Mouse (Mus musculus): ENCODE measurements at regions not wholly inside any gene's neighbourhood (a gene's known extent, or its start where the extent isn't known, plus 50 kb on each side); places are given as distances from the start of the nearest gene placed in this dataset.

DNA sequence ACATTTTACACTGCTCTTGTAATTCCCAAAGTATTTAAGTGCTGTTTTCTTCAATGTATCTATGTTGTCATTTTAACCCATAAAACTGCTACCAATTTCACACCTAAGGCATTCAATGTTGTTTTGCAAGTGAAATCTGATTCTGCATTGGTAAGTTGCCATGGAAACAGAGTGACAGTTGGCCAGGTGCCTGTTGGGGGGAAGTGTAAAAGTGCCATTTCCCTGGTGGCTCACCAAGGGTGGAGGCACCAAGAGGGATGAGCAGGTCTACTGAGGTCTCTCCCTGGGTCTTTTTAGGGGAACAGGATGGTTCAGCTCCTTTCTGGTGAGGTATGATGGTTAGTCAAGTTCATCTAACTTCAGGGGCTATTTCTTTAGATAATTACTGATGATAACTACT lies 331.0 kb upstream of the Sox11 start:
- H3K9me3 ChIP-seq (ENCODE audit: control insufficient read depth, low read length): no peaks in the 10 kb centered on the region
- no peaks in the 10 kb centered on the region for H3K36me3 ChIP-seq (ENCODE audit: control insufficient read depth, insufficient read depth, low read length)
- no peak overlapping the region for H3K9ac ChIP-seq (ENCODE audit: low read length)
- ATAC-seq (replicated peaks; ENCODE audit: low FRiP score, low TSS enrichment, low read depth) (no peak), DNase-seq (ENCODE audit: low spot score) (no peak)
- H3K27me3 ChIP-seq (replicated peaks; ENCODE audit: control insufficient read depth, insufficient read depth, low read length): no peaks in the 10 kb centered on the region
- no peaks in the 10 kb centered on the region for H3K4me1 ChIP-seq (replicated peaks; ENCODE audit: control insufficient read depth, insufficient read depth, low read length)
- no peak overlapping the region for H3K4me3 ChIP-seq (ENCODE audit: low read depth, low read length)
- H3K4me2 ChIP-seq (ENCODE audit: low read length): no peak overlapping the region
- H3K27ac ChIP-seq (ENCODE audit: low read depth): no peak overlapping the region

DNA sequence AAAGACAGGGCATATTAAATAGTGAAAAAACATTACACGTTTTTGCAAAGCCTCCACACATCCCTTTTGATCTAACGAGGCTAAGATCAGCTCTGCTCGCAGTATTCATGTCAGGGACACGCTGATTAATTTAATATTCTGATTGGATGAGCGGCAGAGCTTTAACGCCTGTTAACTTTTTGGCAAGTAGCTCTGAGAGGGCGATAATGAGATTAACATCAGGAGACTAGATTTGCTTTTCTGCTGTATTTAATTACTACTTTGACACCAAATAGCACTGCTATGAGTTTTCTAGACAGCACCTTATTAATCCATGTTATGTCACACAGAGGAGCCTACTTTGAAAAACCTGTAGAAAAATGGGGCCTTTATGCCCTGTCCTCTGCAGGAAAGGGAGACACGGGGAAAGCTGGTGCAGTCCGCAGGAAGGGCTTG lies 328.3 kb upstream of the Sox11 start:
- Histone ChIP-seq H3K9me3 (ENCODE audit: control insufficient read depth, low read length) (no peaks in the 10 kb centered on the region), H3K4me2 (ENCODE audit: low read length) (no peak overlapping the region), H3K9ac (ENCODE audit: low read length) (no peak overlapping the region), H3K27ac (ENCODE audit: low read depth) (no peak overlapping the region), H3K27me3 (replicated peaks; ENCODE audit: control insufficient read depth, insufficient read depth, low read length) (no peaks in the 10 kb centered on the region), H3K36me3 (ENCODE audit: control insufficient read depth, insufficient read depth, low read length) (no peaks in the 10 kb centered on the region), H3K4me3 (ENCODE audit: low read depth, low read length) (no peak overlapping the region), H3K4me1 (replicated peaks; ENCODE audit: control insufficient read depth, insufficient read depth, low read length) (no peaks in the 10 kb centered on the region)
- DNase-seq (ENCODE audit: low spot score) (no peak), ATAC-seq (replicated peaks; ENCODE audit: low FRiP score, low TSS enrichment, low read depth) (no peak)
- WGBS: 63% methylated on average over 9 of the region's 9 CpGs

DNA sequence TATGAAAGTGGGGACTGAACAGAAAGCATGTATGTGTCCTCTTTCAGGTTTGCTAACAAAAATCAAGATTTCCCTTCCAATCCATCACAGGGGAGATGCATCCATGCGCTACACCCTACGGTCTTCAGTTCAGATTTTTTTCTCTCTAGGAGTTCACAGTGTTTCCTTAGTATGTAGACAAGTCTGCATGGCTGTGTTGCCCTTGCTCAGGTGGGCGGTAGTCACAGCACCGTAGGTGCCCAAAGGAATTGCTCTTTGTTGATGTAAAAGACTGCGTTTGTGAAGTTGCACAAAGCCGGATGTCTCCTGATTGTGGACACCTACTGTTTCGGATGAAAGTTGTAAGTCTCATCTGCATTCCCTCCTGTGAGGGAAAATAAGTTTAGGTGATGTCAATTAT lies 327.8 kb upstream of the Sox11 start:
- DNase-seq (ENCODE audit: low spot score): no peak

DNA sequence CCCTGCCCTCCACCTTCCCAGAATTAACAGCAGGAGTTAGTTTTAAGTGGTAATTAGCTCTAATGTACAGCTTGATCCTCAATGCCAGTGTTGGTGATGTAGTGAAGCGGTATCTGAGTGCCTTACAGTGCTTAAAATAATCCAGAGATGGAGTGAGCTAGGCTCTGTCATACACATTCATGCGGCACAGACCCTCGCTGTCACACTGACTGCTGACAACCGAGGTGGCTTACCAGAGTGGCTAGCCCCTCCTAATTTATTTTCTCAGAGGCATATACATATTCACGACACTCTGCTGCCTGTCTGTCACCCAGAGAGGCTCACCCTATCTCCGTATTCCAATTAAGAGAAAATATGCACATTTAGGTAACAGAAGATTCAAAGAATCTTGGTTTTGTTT lies 327.2 kb upstream of the Sox11 start:
- DNase-seq (ENCODE audit: low spot score): no peak
- H3K4me1 ChIP-seq (replicated peaks; ENCODE audit: control insufficient read depth, insufficient read depth, low read length): no peaks in the 10 kb centered on the region
- no peaks in the 10 kb centered on the region for H3K9me3 ChIP-seq (ENCODE audit: control insufficient read depth, low read length)
- no peaks in the 10 kb centered on the region for H3K27me3 ChIP-seq (replicated peaks; ENCODE audit: control insufficient read depth, insufficient read depth, low read length)
- H3K36me3 ChIP-seq (ENCODE audit: control insufficient read depth, insufficient read depth, low read length): no peaks in the 10 kb centered on the region
- WGBS: 82% methylated on average over 6 of the region's 6 CpGs
- ATAC-seq (replicated peaks; ENCODE audit: low FRiP score, low TSS enrichment, low read depth): no peak
- no peak overlapping the region for H3K4me2 ChIP-seq (ENCODE audit: low read length)
- no peak overlapping the region for H3K27ac ChIP-seq (ENCODE audit: low read depth)
- H3K4me3 ChIP-seq (ENCODE audit: low read depth, low read length): no peak overlapping the region
- H3K9ac ChIP-seq (ENCODE audit: low read length): no peak overlapping the region

More for the DNA sequence above, 327.8 kb upstream of the Sox11 start:
- H3K9ac ChIP-seq (ENCODE audit: low read length): no peak overlapping the region
- WGBS: 71% methylated on average over 7 of the region's 7 CpGs
- H3K36me3 ChIP-seq (ENCODE audit: control insufficient read depth, insufficient read depth, low read length): no peaks in the 10 kb centered on the region
- H3K27ac ChIP-seq (ENCODE audit: low read depth): no peak overlapping the region
- no peaks in the 10 kb centered on the region for H3K9me3 ChIP-seq (ENCODE audit: control insufficient read depth, low read length)
- no peak for ATAC-seq (replicated peaks; ENCODE audit: low FRiP score, low TSS enrichment, low read depth)
- H3K4me2 ChIP-seq (ENCODE audit: low read length): no peak overlapping the region
- H3K4me3 ChIP-seq (ENCODE audit: low read depth, low read length): no peak overlapping the region
- H3K4me1 ChIP-seq (replicated peaks; ENCODE audit: control insufficient read depth, insufficient read depth, low read length): no peaks in the 10 kb centered on the region
- no peaks in the 10 kb centered on the region for H3K27me3 ChIP-seq (replicated peaks; ENCODE audit: control insufficient read depth, insufficient read depth, low read length)

DNA sequence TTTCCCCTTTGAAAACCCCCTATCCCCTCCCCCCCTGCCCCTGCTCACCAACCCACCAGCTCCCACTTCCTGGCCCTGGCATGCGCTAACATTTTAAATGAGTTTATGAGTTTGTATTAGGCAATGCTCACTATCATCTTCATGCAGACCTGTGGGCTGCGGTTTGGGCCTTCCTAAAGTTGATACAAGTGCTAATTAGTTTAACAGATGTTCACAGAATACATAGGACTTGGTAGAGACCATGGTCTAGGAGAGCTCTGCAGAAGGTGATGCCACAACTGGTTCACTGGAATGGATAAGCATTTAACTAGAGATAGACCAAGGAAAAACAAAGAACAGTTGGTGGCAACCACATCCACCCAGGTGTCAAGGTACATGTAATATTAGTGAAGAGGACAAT lies 324.1 kb upstream of the Sox11 start:
- Histone ChIP-seq H3K4me1 (replicated peaks; ENCODE audit: control insufficient read depth, insufficient read depth, low read length) (no peaks in the 10 kb centered on the region), H3K4me3 (ENCODE audit: low read depth, low read length) (no peak overlapping the region), H3K27me3 (replicated peaks; ENCODE audit: control insufficient read depth, insufficient read depth, low read length) (no peaks in the 10 kb centered on the region), H3K9me3 (ENCODE audit: control insufficient read depth, low read length) (no peaks in the 10 kb centered on the region), H3K27ac (ENCODE audit: low read depth) (no peak overlapping the region), H3K36me3 (ENCODE audit: control insufficient read depth, insufficient read depth, low read length) (no peaks in the 10 kb centered on the region), H3K4me2 (ENCODE audit: low read length) (no peak overlapping the region), H3K9ac (ENCODE audit: low read length) (no peak overlapping the region)
- 65% methylated on average over 2 of the region's 2 CpGs for WGBS
- DNase-seq (ENCODE audit: low spot score): no peak
- ATAC-seq (replicated peaks; ENCODE audit: low FRiP score, low TSS enrichment, low read depth): no peak

DNA sequence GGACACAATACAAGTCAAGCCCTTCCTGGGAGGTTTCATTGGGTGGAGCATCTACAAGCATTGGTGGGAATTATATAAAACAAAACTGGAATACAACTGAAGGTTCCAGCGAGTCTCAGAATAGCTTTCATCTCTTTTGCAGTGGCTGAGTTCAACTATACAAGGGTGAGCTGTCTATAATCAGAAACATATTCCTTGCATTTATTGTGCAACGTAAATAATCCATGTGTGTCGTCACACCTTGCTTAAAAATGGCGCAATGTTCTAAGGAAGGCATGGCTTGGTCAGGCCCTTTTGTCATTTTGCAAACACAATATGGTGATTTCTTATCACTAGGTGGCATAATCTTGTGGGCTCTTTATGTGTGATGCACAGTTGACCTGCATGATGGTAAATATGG lies 320.8 kb upstream of the Sox11 start:
- no peaks in the 10 kb centered on the region for H3K36me3 ChIP-seq (ENCODE audit: control insufficient read depth, insufficient read depth, low read length)
- H3K27ac ChIP-seq (ENCODE audit: low read depth): no peak overlapping the region
- H3K27me3 ChIP-seq (replicated peaks; ENCODE audit: control insufficient read depth, insufficient read depth, low read length): no peaks in the 10 kb centered on the region
- no peaks in the 10 kb centered on the region for H3K4me1 ChIP-seq (replicated peaks; ENCODE audit: control insufficient read depth, insufficient read depth, low read length)
- 91% methylated on average over 4 of the region's 4 CpGs for WGBS
- DNase-seq (ENCODE audit: low spot score): no peak
- no peak overlapping the region for H3K4me3 ChIP-seq (ENCODE audit: low read depth, low read length)
- H3K9me3 ChIP-seq (ENCODE audit: control insufficient read depth, low read length): no peaks in the 10 kb centered on the region
- no peak for ATAC-seq (replicated peaks; ENCODE audit: low FRiP score, low TSS enrichment, low read depth)
- H3K9ac ChIP-seq (ENCODE audit: low read length): no peak overlapping the region
- H3K4me2 ChIP-seq (ENCODE audit: low read length): no peak overlapping the region

DNA sequence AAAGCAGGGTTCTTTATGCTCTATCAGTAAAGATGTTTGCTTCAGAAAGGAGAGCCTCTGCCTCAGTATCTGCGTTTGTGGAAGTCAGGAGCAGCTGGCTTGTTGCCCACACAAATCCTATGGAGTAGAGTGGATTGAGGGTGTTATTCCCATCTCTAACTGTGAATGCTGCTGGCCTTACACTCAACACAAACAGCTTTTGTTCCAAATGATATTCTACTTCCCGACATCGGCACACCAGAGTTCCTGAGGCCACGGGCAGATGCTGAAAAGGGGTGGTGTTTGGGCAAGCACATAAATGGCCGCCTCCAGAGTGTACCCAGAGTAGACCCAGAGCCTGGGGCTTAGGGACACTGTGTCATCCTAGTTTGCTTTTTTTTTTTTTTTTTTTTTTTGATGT lies 320.3 kb upstream of the Sox11 start:
- H3K27me3 ChIP-seq (replicated peaks; ENCODE audit: control insufficient read depth, insufficient read depth, low read length): no peaks in the 10 kb centered on the region
- DNase-seq (ENCODE audit: low spot score): no peak
- H3K4me1 ChIP-seq (replicated peaks; ENCODE audit: control insufficient read depth, insufficient read depth, low read length): no peaks in the 10 kb centered on the region
- no peaks in the 10 kb centered on the region for H3K36me3 ChIP-seq (ENCODE audit: control insufficient read depth, insufficient read depth, low read length)
- H3K9ac ChIP-seq (ENCODE audit: low read length): no peak overlapping the region
- H3K27ac ChIP-seq (ENCODE audit: low read depth): no peak overlapping the region
- no peaks in the 10 kb centered on the region for H3K9me3 ChIP-seq (ENCODE audit: control insufficient read depth, low read length)
- ATAC-seq (replicated peaks; ENCODE audit: low FRiP score, low TSS enrichment, low read depth): no peak
- H3K4me3 ChIP-seq (ENCODE audit: low read depth, low read length): no peak overlapping the region
- 82% methylated on average over 5 of the region's 5 CpGs for WGBS
- no peak overlapping the region for H3K4me2 ChIP-seq (ENCODE audit: low read length)

DNA sequence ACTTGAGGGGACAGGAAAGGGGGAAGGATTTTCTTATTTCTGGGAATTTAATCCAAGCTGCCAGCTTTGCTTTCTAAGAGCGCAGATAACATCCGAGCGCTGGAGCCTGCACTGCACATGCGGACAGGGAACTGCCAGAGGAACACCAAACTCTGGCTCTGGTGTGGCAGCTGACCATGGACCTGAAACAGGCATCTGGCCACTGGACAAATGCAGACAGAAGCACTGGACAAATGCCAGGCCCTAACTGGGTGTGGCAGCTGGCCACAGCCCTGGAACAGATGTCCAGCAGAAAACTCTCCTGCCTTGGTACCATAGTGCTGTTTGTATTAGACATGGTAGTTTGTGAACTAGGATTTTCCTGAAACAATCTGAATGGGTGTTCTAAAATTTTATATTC lies 315.2 kb upstream of the Sox11 start:
- WGBS: 80% methylated on average over 4 of the region's 4 CpGs
- DNase-seq (ENCODE audit: low spot score) (no peak), ATAC-seq (replicated peaks; ENCODE audit: low FRiP score, low TSS enrichment, low read depth) (no peak)
- no peaks in the 10 kb centered on the region for H3K27me3 ChIP-seq (replicated peaks; ENCODE audit: control insufficient read depth, insufficient read depth, low read length)
- no peaks in the 10 kb centered on the region for H3K36me3 ChIP-seq (ENCODE audit: control insufficient read depth, insufficient read depth, low read length)
- no peaks in the 10 kb centered on the region for H3K9me3 ChIP-seq (ENCODE audit: control insufficient read depth, low read length)
- H3K4me2 ChIP-seq (ENCODE audit: low read length): no peak overlapping the region
- H3K4me1 ChIP-seq (replicated peaks; ENCODE audit: control insufficient read depth, insufficient read depth, low read length): no peaks in the 10 kb centered on the region
- no peak overlapping the region for H3K4me3 ChIP-seq (ENCODE audit: low read depth, low read length)
- no peak overlapping the region for H3K9ac ChIP-seq (ENCODE audit: low read length)
- H3K27ac ChIP-seq (ENCODE audit: low read depth): no peak overlapping the region

DNA sequence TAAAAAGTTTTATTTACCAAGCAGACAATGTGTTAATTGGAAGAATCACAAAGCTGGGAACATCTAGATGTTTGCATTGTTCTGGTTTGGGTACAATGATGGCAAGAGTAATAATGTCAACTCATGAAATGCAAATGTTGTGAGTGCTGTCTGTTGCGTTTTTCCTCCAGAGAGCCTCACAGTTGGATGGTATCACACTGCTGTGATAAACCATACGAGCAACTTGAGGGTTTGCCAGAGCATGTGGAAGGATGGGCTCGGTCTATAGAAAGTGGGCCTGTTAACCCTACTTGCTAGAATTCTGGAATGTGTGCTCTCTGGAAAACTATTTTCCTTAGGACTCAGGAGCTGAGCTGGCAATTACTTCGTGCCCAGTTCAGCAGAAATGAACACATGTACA lies 311.2 kb upstream of the Sox11 start:
- no peaks in the 10 kb centered on the region for H3K4me1 ChIP-seq (replicated peaks; ENCODE audit: control insufficient read depth, insufficient read depth, low read length)
- H3K9me3 ChIP-seq (ENCODE audit: control insufficient read depth, low read length): no peaks in the 10 kb centered on the region
- no peak overlapping the region for H3K4me2 ChIP-seq (ENCODE audit: low read length)
- no peak overlapping the region for H3K4me3 ChIP-seq (ENCODE audit: low read depth, low read length)
- H3K9ac ChIP-seq (ENCODE audit: low read length): no peak overlapping the region
- H3K27ac ChIP-seq (ENCODE audit: low read depth): no peak overlapping the region
- no peak for ATAC-seq (replicated peaks; ENCODE audit: low FRiP score, low TSS enrichment, low read depth)
- WGBS: 75% methylated on average over 4 of the region's 4 CpGs
- no peaks in the 10 kb centered on the region for H3K27me3 ChIP-seq (replicated peaks; ENCODE audit: control insufficient read depth, insufficient read depth, low read length)
- DNase-seq (ENCODE audit: low spot score): no peak
- no peaks in the 10 kb centered on the region for H3K36me3 ChIP-seq (ENCODE audit: control insufficient read depth, insufficient read depth, low read length)

Measured in intestine, embryonic 14.5 days (tissue).